Mouse (Mus musculus): Measurements from ENCODE around the gene Ost4. TPM values are rescaled to one million over a fixed set of nuclear protein-coding genes. Genes with fewer than 3 reads are reported as not detected.
A peak's percentile ranks its signal among the peaks of the same experiment; 100 is the strongest.

Ost4 gene
- polyA plus RNA-seq, 1 experiment from 2014 or later: 372 TPM

DNA sequence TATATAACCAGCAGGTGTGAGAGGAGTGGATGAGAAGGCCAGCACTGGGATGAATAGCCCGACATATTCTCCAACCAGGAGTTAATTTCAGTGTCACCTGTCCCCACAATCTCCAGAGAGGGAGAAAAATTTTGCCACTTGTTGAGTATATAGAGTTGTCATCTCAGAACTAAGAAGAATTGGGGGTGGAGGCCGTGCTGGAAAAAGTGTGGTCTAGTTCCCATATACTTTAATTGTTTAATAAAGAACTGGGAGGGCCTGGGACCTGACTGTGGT is 37.5 kb downstream of the Ost4 start:
- H3K4me2 ChIP-seq: peak overlapping the region; percentile 71
- H3K9me3 ChIP-seq (replicated peaks): no peaks in the 10 kb centered on the region
- peaks cover 19% of the 10 kb centered on the region for H3K4me1 ChIP-seq (replicated peaks)
- H3K36me3 ChIP-seq: peaks cover 40% of the 10 kb centered on the region
- peak overlapping the region; percentile 60 for H3K27ac ChIP-seq
- H3K27me3 ChIP-seq: no peaks in the 10 kb centered on the region
- peak overlapping the region; percentile 80 for H3K4me3 ChIP-seq
- no peak for ATAC-seq (replicated peaks; ENCODE audit: insufficient number of reproducible peaks, insufficient read depth, low FRiP score, low read depth)
- 22% methylated on average over 2 of the region's 2 CpGs for WGBS
- peak overlapping the region; percentile 85 for H3K9ac ChIP-seq

DNA sequence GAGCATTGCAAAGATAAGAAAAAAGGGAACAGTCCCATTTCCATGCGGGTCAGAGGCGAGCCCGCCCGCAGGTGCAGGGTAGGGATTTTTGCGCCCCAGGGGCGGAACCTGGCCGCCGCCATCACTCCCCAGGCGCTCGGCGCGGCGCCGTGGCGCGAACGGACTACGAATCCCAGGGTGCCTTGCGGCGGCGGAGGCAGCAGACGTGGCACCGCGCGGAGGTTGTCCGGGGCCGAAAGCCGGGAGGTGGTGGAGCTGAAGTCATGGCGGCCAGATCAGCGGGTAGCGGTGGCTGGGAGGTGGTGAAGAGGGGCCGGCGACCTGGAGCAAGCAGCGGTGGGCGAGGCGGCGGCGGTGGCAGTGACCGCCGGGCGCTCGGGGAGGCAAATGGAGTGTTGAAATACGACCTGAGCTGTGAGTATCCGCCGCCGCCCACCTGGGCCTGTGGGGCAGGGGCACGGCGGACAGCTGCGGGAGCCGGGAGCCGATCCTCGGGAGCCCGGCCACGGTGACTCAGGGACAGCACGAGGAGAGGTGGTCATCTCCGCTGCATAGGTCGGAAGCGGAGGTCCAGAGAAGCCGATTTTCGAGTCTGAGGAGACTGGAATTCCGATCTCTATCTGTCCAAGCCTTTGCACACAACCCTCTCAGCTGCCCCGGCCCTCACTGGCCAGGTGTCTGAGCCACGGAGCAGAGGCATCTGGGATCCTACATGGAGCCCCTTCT is 38.0 kb downstream of the Ost4 start:
- WGBS: under 1% methylated on average over 63 of the region's 63 CpGs

DNA sequence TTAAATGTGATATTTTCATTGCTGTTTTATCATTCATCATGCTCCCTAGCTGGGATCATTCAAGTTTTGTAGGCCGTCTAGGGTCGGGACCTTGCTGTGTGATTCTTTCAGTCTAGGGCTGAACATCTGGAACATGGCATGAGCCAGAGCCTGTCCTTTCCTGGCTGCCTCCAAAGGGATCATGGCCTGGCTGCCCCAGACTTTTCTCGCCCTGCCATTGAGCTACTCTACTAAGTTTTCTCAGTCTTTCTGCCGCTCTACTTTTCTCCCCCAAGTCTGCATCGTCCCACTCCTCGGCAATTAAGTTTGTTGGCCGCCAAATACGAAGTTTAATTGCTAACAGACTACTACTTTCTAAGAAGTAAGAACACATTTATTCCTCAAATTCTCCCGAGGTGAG is 38.6 kb downstream of the Ost4 start:
- H3K9me3 ChIP-seq (replicated peaks): no peaks in the 10 kb centered on the region
- peaks cover 29% of the 10 kb centered on the region for H3K36me3 ChIP-seq
- H3K27ac ChIP-seq: no peak overlapping the region
- H3K9ac ChIP-seq: peak overlapping the region; percentile 85; the same call in 1 of the 2 replicates
- H3K4me3 ChIP-seq: peak overlapping the region; percentile 80
- H3K27me3 ChIP-seq: no peaks in the 10 kb centered on the region
- H3K4me1 ChIP-seq (replicated peaks): peaks cover 25% of the 10 kb centered on the region
- peak overlapping the region; percentile 71 for H3K4me2 ChIP-seq
- 20% methylated on average over 9 of the region's 9 CpGs for WGBS
- no peak for ATAC-seq (replicated peaks; ENCODE audit: insufficient number of reproducible peaks, insufficient read depth, low FRiP score, low read depth)

More for the DNA sequence above, 38.0 kb downstream of the Ost4 start:
- Histone ChIP-seq H3K27me3 (no peaks in the 10 kb centered on the region), H3K4me3 (peak overlapping the region; percentile 80), H3K4me2 (peak overlapping the region; percentile 71), H3K36me3 (peaks cover 35% of the 10 kb centered on the region), H3K27ac (peak overlapping the region; percentile 60), H3K4me1 (replicated peaks) (peaks cover 20% of the 10 kb centered on the region), H3K9me3 (replicated peaks) (no peaks in the 10 kb centered on the region), H3K9ac (peak overlapping the region; percentile 85)
- peak; percentile 87 for ATAC-seq (replicated peaks; ENCODE audit: insufficient number of reproducible peaks, insufficient read depth, low FRiP score, low read depth)

DNA sequence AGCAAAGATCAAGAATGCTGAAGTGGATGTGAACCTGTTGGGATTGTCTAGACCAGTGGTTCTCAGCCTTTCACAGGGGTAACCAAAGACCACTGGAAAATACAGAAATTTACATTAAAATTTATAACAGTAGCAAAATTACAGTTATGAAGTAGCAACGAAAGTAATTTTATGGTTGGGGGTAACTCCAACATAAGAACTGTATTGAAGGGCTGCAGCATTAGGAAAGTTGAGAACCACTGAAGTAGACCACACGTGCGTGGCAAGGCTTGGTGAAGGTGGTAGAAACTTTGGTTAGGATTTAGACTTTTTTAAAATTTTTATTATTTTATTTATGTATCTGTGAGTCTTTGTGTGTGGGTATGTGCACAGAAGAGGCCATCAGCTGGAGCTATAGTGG is 39.9 kb downstream of the Ost4 start, which contains the start of gene Tmem214:
TSS of gene Tmem214 (plus strand) at position 301 of the 400 bp plus-strand sequence.
- ATAC-seq (replicated peaks; ENCODE audit: insufficient number of reproducible peaks, insufficient read depth, low FRiP score, low read depth): no peak
- WGBS: 92% methylated on average over 3 of the region's 3 CpGs
- no peak within 1 kb of the TSS for H3K9ac ChIP-seq
- H3K4me3 ChIP-seq: no peak within 1 kb of the TSS; the same call in 1 of the 2 replicates
- no peaks in the 10 kb centered on the region for H3K9me3 ChIP-seq (replicated peaks)
- H3K27me3 ChIP-seq: no peaks in the 10 kb centered on the region
- no peak within 1 kb of the TSS for H3K27ac ChIP-seq
- H3K4me2 ChIP-seq: no peak within 1 kb of the TSS
- peaks cover 16% of the 10 kb centered on the region for H3K36me3 ChIP-seq
- peaks cover 29% of the 10 kb centered on the region for H3K4me1 ChIP-seq (replicated peaks)

GRCm38 (mm10) chr5:30866871-30867270 is 40.7 kb downstream of the Ost4 start:
- Histone ChIP-seq H3K9ac (no peak overlapping the region), H3K4me2 (no peak overlapping the region), H3K4me3 (no peak overlapping the region), H3K9me3 (replicated peaks) (no peaks in the 10 kb centered on the region), H3K27me3 (no peaks in the 10 kb centered on the region), H3K36me3 (peaks cover 9% of the 10 kb centered on the region), H3K4me1 (replicated peaks) (peaks cover 29% of the 10 kb centered on the region), H3K27ac (no peak overlapping the region)
- WGBS: 79% methylated on average over 3 of the region's 3 CpGs
- ATAC-seq (replicated peaks; ENCODE audit: insufficient number of reproducible peaks, insufficient read depth, low FRiP score, low read depth): no peak

GRCm38 (mm10) chr5:30864322-30864721 is 43.3 kb downstream of the Ost4 start:
- 32% methylated on average over 15 of the region's 15 CpGs for WGBS
- Histone ChIP-seq H3K27me3 (no peaks in the 10 kb centered on the region), H3K4me1 (replicated peaks) (peaks cover 14% of the 10 kb centered on the region)

GRCm38 (mm10) chr5:30863852-30864251 is 43.7 kb downstream of the Ost4 start:
- Histone ChIP-seq H3K27me3 (no peaks in the 10 kb centered on the region), H3K4me3 (no peak overlapping the region), H3K9me3 (replicated peaks) (no peaks in the 10 kb centered on the region), H3K36me3 (no peaks in the 10 kb centered on the region), H3K4me1 (replicated peaks) (peaks cover 11% of the 10 kb centered on the region), H3K9ac (no peak overlapping the region), H3K27ac (no peak overlapping the region), H3K4me2 (no peak overlapping the region)
- ATAC-seq (replicated peaks; ENCODE audit: insufficient number of reproducible peaks, insufficient read depth, low FRiP score, low read depth): peak; percentile 67
- 42% methylated on average over 4 of the region's 4 CpGs for WGBS

More at GRCm38 (mm10) chr5:30864322-30864721, 43.3 kb downstream of the Ost4 start:
- peak; percentile 19; the same call in 1 of the 2 replicates for ATAC-seq (replicated peaks; ENCODE audit: insufficient number of reproducible peaks, insufficient read depth, low FRiP score, low read depth)
- Histone ChIP-seq H3K9ac (no peak overlapping the region), H3K36me3 (no peaks in the 10 kb centered on the region), H3K4me2 (no peak overlapping the region), H3K4me3 (no peak overlapping the region), H3K27ac (no peak overlapping the region), H3K9me3 (replicated peaks) (no peaks in the 10 kb centered on the region)

DNA sequence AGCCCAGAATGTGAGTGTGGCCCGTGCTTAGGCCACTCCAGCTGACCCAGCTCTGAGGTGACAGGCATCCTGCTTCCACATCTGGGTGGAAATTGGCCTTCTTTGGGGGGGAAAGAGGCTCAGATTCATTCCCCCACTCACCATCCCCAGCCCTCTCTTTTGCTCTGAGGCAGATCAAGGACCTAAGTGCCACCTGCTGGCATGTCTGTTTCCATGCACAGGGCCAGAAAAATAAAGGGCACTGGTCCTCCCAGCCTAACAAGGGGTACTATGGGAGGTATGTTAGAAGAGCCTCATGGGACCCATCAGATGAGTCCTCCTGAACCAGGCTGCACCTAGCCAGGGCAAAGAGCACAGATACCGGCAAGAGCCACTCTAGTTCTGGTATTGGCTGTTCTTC is 51.5 kb downstream of the Ost4 start:
- Histone ChIP-seq H3K4me3 (no peak overlapping the region), H3K4me1 (replicated peaks) (peaks cover 4% of the 10 kb centered on the region), H3K4me2 (no peak overlapping the region), H3K36me3 (no peaks in the 10 kb centered on the region), H3K9ac (no peak overlapping the region), H3K27me3 (no peaks in the 10 kb centered on the region), H3K9me3 (replicated peaks) (no peaks in the 10 kb centered on the region), H3K27ac (no peak overlapping the region)
- WGBS: 67% methylated on average over 2 of the region's 2 CpGs
- ATAC-seq (replicated peaks; ENCODE audit: insufficient number of reproducible peaks, insufficient read depth, low FRiP score, low read depth): no peak

Other genes with a start within 250 kb of the Ost4 start
- 210 and 218 TPM in 2 replicates for gene Cenpa, start 241.0 kb downstream of the Ost4 start, polyA plus RNA-seq (2015; fragmentation: Nextera tagmentation; extraction: Ambion mirVana)
- 2.2 and 4.7 TPM in 2 replicates for gene Dpysl5, start 196.2 kb downstream of the Ost4 start, polyA plus RNA-seq (2015; fragmentation: Nextera tagmentation; extraction: Ambion mirVana)
- gene Mapre3, start 93.1 kb downstream of the Ost4 start, polyA plus RNA-seq (2015; fragmentation: Nextera tagmentation; extraction: Ambion mirVana): 16.3 and 20.1 TPM in 2 replicates
- gene Tmem214, start 39.8 kb downstream of the Ost4 start, polyA plus RNA-seq (2015; fragmentation: Nextera tagmentation; extraction: Ambion mirVana): 57.5 and 67.2 TPM in 2 replicates
- gene Agbl5, start 19.1 kb downstream of the Ost4 start, polyA plus RNA-seq (2015; fragmentation: Nextera tagmentation; extraction: Ambion mirVana): 8.9 and 11.9 TPM in 2 replicates
- 125 and 179 TPM in 2 replicates for gene Emilin1, start 5.6 kb upstream of the Ost4 start, polyA plus RNA-seq (2015; fragmentation: Nextera tagmentation; extraction: Ambion mirVana)
- gene Khk, start 13.6 kb upstream of the Ost4 start, polyA plus RNA-seq (2015; fragmentation: Nextera tagmentation; extraction: Ambion mirVana): 12.4 and 13.9 TPM in 2 replicates
- gene Cgref1, start 37.8 kb upstream of the Ost4 start, polyA plus RNA-seq (2015; fragmentation: Nextera tagmentation; extraction: Ambion mirVana): 2.4 and 4.2 TPM in 2 replicates
- gene Preb, start 52.6 kb upstream of the Ost4 start, polyA plus RNA-seq (2015; fragmentation: Nextera tagmentation; extraction: Ambion mirVana): 74.4 and 99.1 TPM in 2 replicates
- gene Tcf23, start 60.9 kb upstream of the Ost4 start, polyA plus RNA-seq (2015; fragmentation: Nextera tagmentation; extraction: Ambion mirVana): 0.09 and 0.15 TPM in 2 replicates
- gene Atraid, start 140.5 kb upstream of the Ost4 start, polyA plus RNA-seq (2015; fragmentation: Nextera tagmentation; extraction: Ambion mirVana): 116 and 118 TPM in 2 replicates
- gene Slc5a6, start 141.1 kb upstream of the Ost4 start, polyA plus RNA-seq (2015; fragmentation: Nextera tagmentation; extraction: Ambion mirVana): 5.8 and 9.3 TPM in 2 replicates
- 11.0 and 19.0 TPM in 2 replicates for gene Cad, start 147.0 kb upstream of the Ost4 start, polyA plus RNA-seq (2015; fragmentation: Nextera tagmentation; extraction: Ambion mirVana)
- gene Dnajc5g, start 198.5 kb upstream of the Ost4 start, polyA plus RNA-seq (2015; fragmentation: Nextera tagmentation; extraction: Ambion mirVana): not detected in 2 replicates
- 0.25 and 0.36 TPM in 2 replicates for gene Slc30a3, start 200.4 kb upstream of the Ost4 start, polyA plus RNA-seq (2015; fragmentation: Nextera tagmentation; extraction: Ambion mirVana)
- gene Trim54, start 208.9 kb upstream of the Ost4 start, polyA plus RNA-seq (2015; fragmentation: Nextera tagmentation; extraction: Ambion mirVana): 8.0 and 9.9 TPM in 2 replicates
- gene Ucn, start 231.0 kb upstream of the Ost4 start, polyA plus RNA-seq (2015; fragmentation: Nextera tagmentation; extraction: Ambion mirVana): not detected in 2 replicates
- 77.0 and 83.6 TPM in 2 replicates for gene Mpv17, start 246.5 kb upstream of the Ost4 start, polyA plus RNA-seq (2015; fragmentation: Nextera tagmentation; extraction: Ambion mirVana)

Data from heart, embryonic 15.5 days (tissue).